Mouse (Mus musculus) kidney, adult 2 months (tissue): Measurements from ENCODE around the gene Adgrg4.

Source experiments
- CTCF ChIP-seq: fragments of 200-500 bp; conservative IDR thresholded peaks from 2 replicates; pipeline ENCODE4 v1.5.1; 2011; ENCODE audit warnings: low read depth, mild to moderate bottlenecking, control low read depth, low read length, moderate library complexity, mixed read lengths; ENCODE audit not compliant: insufficient read depth, insufficient read length
- POLR2A ChIP-seq: fragments of 200-500 bp; IDR thresholded peaks from one replicate; pipeline ENCODE4 v1.6.1; 2011; ENCODE audit warnings: low read depth, low read length, control low read depth

GRCm38 (mm10) chrX:56869863-56870262 lies at the start of gene Adgrg4:
- TF ChIP-seq POLR2A: no peak
- TF ChIP-seq CTCF: no peak
